Mouse (Mus musculus) forebrain, embryonic 12.5 days (tissue): ENCODE data around the gene Fstl4. TPM values are rescaled to one million over a fixed set of nuclear protein-coding genes. Genes with fewer than 3 reads are reported as not detected.

ENCODE experiments used
- ATAC-seq: fragments of 200-750 bp; cut with Nextera tagmentation; 2 replicates; pipeline ENCODE4 v1.8.0; 2017; ENCODE audit warnings: moderate TSS enrichment; ENCODE audit not compliant: low FRiP score
- H3K27ac ChIP-seq: fragments of 300-500 bp; sonication (generic); 2 replicates; pipeline ENCODE4 v1.5.1; 2016; ENCODE audit warnings: mild to moderate bottlenecking
- H3K27me3 ChIP-seq: fragments of 300-500 bp; sonication (generic); 2 replicates; pipeline ENCODE4 v1.6.1; 2016; ENCODE audit warnings: mild to moderate bottlenecking
- H3K36me3 ChIP-seq: fragments of 300-500 bp; sonication (generic); replicated peaks from 2 replicates; pipeline ENCODE4 v1.6.1; 2016; ENCODE audit warnings: mild to moderate bottlenecking
- H3K4me1 ChIP-seq: fragments of 300-500 bp; sonication (generic); 2 replicates; pipeline ENCODE4 v1.6.1; 2016
- H3K4me2 ChIP-seq: fragments of 300-500 bp; sonication (generic); 2 replicates; pipeline ENCODE4 v1.6.1; 2016; ENCODE audit warnings: mild to moderate bottlenecking, moderate library complexity
- H3K4me3 ChIP-seq: fragments of 300-500 bp; sonication (generic); replicated peaks from 2 replicates; pipeline ENCODE4 v1.5.1; 2016; ENCODE audit warnings: mild to moderate bottlenecking
- H3K9ac ChIP-seq: fragments of 300-500 bp; sonication (generic); 2 replicates; pipeline ENCODE4 v1.6.1; 2016; ENCODE audit warnings: mild to moderate bottlenecking
- H3K9me3 ChIP-seq: fragments of 300-500 bp; sonication (generic); 2 replicates; pipeline ENCODE4 v1.6.1; 2016
- WGBS: fragments of 180-500 bp; shearing (Covaris S2); methylation state at CpG from one replicate; pipeline ENCODE4 v1.1.7; 2016; 5-methylcytosine and 5-hydroxymethylcytosine counted together
- polyA plus RNA-seq: library from polyadenylated mRNA; unstranded; fragments of >200 nt; fragmentation: Nextera tagmentation; extraction: Ambion mirVana; gene quantifications from 2 replicates; pipeline ENCODE4 v1.2.1, GENCODE M21; 2016

Fstl4 gene
- polyA plus RNA-seq, 1 experiment from 2014 or later = 1.0 TPM

DNA sequence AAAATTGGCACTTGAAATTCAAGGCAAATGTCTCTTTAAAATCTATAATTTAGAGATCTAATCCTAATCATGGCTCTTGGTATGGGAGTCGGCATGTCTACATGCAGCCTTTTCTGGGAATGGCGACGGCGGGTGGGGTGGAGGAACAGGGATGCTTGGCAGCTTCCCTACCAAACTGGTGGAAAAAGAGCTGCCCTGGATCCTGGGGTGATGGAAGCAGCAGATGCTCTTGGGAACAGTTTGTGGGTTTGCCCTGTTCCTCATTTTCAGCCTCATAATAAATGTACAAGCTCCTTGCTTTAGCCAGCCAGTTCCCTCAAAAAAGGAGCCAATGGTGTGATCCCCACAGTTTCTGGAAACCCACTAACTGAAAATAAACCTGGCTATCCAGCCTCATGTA, 163.9 kb downstream of the Fstl4 start:
- Histone ChIP-seq H3K27ac (no peak overlapping the region), H3K9ac (no peak overlapping the region), H3K4me1 (no peaks in the 10 kb centered on the region), H3K27me3 (no peaks in the 10 kb centered on the region), H3K9me3 (no peaks in the 10 kb centered on the region), H3K36me3 (no peaks in the 10 kb centered on the region), H3K4me3 (no peak overlapping the region), H3K4me2 (no peak overlapping the region)
- no peak for ATAC-seq
- WGBS = 90% methylated on average over 4 of the region's 4 CpGs

DNA sequence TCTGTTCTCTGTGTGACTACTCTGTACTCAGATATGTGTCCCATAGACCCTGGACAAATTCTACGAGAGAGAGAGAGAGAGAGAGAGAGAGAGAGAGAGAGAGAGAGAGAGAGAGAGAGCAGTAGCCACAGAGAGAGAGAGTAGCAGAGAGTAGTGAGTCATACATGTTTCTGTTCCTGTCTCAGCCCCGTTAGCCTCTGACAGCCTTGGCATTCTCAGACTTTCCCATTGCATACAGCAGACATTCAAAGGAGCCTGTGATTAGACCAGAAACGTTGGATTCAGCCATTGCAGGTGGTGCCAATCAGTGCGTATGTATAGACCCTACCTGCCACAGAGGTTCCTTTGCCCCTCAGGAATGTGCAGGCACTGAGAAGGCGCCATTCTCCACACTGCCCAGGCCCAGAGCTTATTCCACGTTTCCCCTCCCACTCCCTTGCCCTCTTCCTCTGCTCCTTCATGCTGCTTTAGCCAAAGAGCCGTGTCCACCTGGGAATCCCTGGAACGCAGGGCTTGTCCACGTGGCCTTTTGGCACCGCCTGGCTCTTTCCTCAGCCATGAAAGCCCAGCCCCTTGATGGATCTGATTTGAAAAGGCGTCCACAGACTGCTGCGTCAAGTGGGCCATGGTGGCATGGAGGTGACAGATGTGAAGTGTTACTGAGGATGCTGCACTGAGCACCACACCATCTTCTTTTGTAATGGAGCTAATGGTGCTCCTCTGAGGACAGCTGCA, 175.1 kb downstream of the Fstl4 start:
- H3K36me3 ChIP-seq = no peaks in the 10 kb centered on the region
- no peaks in the 10 kb centered on the region for H3K27me3 ChIP-seq
- no peak for ATAC-seq
- H3K4me3 ChIP-seq = no peak overlapping the region
- no peak overlapping the region for H3K4me2 ChIP-seq
- H3K27ac ChIP-seq = no peak overlapping the region
- no peaks in the 10 kb centered on the region for H3K9me3 ChIP-seq
- H3K9ac ChIP-seq = no peak overlapping the region
- 71% methylated on average over 12 of the region's 12 CpGs for WGBS
- H3K4me1 ChIP-seq = peaks cover 19% of the 10 kb centered on the region

DNA sequence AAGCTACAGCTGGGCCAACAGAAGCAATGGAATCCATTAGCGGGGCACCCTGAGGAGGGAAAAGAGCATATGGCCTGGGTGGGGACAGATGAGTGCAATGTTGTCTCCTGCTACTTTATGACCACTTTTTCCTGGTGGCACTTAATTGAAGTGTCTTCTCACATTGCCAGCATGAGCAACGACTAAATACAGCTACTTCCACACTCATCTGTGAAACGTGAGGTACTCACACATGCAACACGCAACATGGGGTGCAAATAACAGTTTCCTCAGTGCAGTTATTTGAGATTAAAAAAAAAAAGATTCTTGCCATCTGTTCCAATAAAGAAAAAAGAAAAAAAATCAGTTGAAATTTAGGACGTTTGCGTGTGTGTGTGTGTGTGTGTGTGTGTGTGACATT, 178.5 kb downstream of the Fstl4 start:
- no peaks in the 10 kb centered on the region for H3K36me3 ChIP-seq
- H3K4me1 ChIP-seq = peaks cover 11% of the 10 kb centered on the region
- H3K9ac ChIP-seq = no peak overlapping the region
- H3K9me3 ChIP-seq = no peaks in the 10 kb centered on the region
- no peak for ATAC-seq
- no peak overlapping the region for H3K4me3 ChIP-seq
- H3K27me3 ChIP-seq = no peaks in the 10 kb centered on the region
- H3K27ac ChIP-seq = no peak overlapping the region
- no peak overlapping the region for H3K4me2 ChIP-seq
- 91% methylated on average over 6 of the region's 6 CpGs for WGBS

DNA sequence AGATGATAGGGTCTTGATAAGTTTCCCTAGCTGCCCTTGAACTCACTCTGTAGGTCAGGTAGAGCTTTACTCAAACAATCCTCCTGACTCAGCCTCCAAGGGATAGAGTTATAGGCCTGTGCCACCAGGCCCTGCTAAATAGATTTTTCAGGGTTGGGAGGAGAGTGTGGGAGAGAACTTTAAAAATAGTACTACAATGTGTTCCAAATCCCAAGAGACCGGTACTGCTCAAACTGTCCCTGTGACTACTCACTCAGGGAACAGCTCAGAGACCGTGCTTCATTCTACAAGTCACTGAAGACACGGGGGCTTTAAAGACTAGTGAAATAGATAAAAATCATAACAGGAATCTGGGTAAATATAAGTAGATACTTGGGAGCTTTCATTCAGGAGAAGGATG, 190.6 kb downstream of the Fstl4 start:
- no peak overlapping the region for H3K4me2 ChIP-seq
- H3K4me1 ChIP-seq = peaks cover 8% of the 10 kb centered on the region
- H3K4me3 ChIP-seq = no peak overlapping the region
- H3K27me3 ChIP-seq = no peaks in the 10 kb centered on the region
- no peak overlapping the region for H3K27ac ChIP-seq
- no peak for ATAC-seq
- H3K36me3 ChIP-seq = no peaks in the 10 kb centered on the region
- no peaks in the 10 kb centered on the region for H3K9me3 ChIP-seq
- WGBS = 96% methylated on average over 3 of the region's 3 CpGs
- H3K9ac ChIP-seq = no peak overlapping the region

DNA sequence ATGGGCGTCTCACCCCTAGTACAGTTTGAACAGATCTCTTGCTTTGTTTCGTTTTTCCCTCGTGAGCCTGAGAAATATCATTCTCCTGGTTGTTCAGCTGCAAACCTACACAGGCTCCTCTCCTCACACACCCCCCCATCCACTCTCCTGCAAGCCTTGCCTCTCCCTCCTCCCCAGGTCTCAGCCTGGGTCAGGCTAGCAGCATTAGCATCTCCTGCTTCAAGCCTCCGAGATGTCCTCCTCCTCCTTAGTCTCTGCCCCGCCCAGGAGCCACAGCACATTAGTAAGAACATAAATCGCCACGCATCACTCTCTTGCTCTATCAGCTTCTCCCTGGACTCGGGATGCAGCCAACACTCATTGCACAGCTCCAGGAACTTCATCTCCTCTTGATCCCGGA, 204.4 kb downstream of the Fstl4 start:
- H3K27ac ChIP-seq = no peak overlapping the region
- H3K27me3 ChIP-seq = no peaks in the 10 kb centered on the region
- no peak overlapping the region for H3K4me2 ChIP-seq
- H3K36me3 ChIP-seq = no peaks in the 10 kb centered on the region
- H3K4me3 ChIP-seq = no peak overlapping the region
- H3K9me3 ChIP-seq = no peaks in the 10 kb centered on the region
- ATAC-seq = no peak
- H3K9ac ChIP-seq = no peak overlapping the region
- 84% methylated on average over 9 of the region's 9 CpGs for WGBS
- no peaks in the 10 kb centered on the region for H3K4me1 ChIP-seq

DNA sequence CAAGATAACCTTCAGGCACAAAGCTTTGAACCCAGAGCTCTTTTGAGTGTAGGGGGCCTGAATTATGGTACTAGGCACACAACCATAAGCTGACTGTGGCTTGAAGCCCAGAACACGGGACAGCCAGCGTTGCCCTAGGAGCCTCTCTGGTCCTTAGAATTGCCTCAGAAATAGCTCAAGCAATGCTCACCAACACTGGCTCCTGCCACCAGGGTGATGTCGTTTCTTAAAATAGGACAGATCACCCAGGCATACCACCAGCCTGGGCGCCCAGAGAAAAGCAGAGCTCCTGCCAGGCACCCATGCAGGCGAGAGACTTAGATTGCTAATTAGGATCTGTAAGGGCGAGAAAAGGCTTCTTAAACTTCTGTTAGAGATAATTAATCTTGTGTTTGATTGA, 206.0 kb downstream of the Fstl4 start:
- H3K27me3 ChIP-seq = no peaks in the 10 kb centered on the region
- no peaks in the 10 kb centered on the region for H3K4me1 ChIP-seq
- no peaks in the 10 kb centered on the region for H3K36me3 ChIP-seq
- H3K9me3 ChIP-seq = no peaks in the 10 kb centered on the region
- no peak overlapping the region for H3K27ac ChIP-seq
- 65% methylated on average over 6 of the region's 6 CpGs for WGBS
- no peak for ATAC-seq
- H3K4me2 ChIP-seq = no peak overlapping the region
- no peak overlapping the region for H3K9ac ChIP-seq
- no peak overlapping the region for H3K4me3 ChIP-seq

DNA sequence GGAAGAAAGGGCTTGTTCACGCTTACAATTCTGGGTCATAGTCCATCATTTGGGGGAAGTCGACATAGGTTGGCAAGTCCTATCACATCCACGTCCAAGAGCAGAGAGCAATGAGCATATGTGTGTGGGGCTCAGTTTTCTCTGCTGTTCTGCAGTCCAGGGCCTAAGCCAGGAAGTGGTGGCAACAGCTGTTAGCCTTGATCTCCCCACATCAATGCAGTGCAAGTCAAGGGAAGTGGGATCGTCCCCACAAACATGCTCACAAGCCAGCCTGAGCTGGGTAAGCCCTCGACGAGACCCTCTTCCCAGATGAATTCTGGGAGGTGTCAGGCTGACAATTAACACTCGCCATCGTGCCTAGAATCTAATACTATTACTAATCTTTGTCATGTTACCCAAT, 222.6 kb downstream of the Fstl4 start:
- H3K27me3 ChIP-seq = no peaks in the 10 kb centered on the region
- H3K27ac ChIP-seq = no peak overlapping the region
- H3K4me3 ChIP-seq = no peak overlapping the region
- H3K4me1 ChIP-seq = no peaks in the 10 kb centered on the region
- WGBS = 91% methylated on average over 8 of the region's 8 CpGs
- no peaks in the 10 kb centered on the region for H3K9me3 ChIP-seq
- H3K9ac ChIP-seq = no peak overlapping the region
- H3K4me2 ChIP-seq = no peak overlapping the region
- H3K36me3 ChIP-seq = no peaks in the 10 kb centered on the region
- ATAC-seq = no peak

DNA sequence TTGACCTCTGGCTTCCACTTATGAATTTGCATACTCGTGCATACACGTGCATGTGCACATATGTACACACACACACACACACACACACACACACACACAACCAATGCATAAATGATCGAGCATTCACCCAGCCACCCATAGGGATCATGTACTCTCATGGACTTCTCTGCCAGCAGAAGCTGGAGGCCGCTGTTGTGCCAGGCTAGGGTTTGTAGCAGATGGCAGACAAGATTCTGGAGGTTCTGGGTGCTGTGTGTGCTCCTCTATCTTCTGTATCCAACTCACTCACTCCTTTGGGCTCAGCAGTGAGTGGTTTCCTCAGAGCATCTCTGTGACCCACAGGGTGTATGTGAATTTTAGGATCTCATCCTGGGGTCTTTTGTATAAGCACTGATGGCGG, 230.3 kb downstream of the Fstl4 start:
- H3K9me3 ChIP-seq = no peaks in the 10 kb centered on the region
- H3K36me3 ChIP-seq = no peaks in the 10 kb centered on the region
- no peak overlapping the region for H3K9ac ChIP-seq
- no peak for ATAC-seq
- H3K27me3 ChIP-seq = no peaks in the 10 kb centered on the region
- H3K4me3 ChIP-seq = no peak overlapping the region
- 0 out of 2 replicates have a peak, but pooled peaks cover 3% of the 10 kb centered on the region for H3K4me1 ChIP-seq
- no peak overlapping the region for H3K4me2 ChIP-seq
- WGBS = 93% methylated on average over 5 of the region's 5 CpGs
- H3K27ac ChIP-seq = no peak overlapping the region

DNA sequence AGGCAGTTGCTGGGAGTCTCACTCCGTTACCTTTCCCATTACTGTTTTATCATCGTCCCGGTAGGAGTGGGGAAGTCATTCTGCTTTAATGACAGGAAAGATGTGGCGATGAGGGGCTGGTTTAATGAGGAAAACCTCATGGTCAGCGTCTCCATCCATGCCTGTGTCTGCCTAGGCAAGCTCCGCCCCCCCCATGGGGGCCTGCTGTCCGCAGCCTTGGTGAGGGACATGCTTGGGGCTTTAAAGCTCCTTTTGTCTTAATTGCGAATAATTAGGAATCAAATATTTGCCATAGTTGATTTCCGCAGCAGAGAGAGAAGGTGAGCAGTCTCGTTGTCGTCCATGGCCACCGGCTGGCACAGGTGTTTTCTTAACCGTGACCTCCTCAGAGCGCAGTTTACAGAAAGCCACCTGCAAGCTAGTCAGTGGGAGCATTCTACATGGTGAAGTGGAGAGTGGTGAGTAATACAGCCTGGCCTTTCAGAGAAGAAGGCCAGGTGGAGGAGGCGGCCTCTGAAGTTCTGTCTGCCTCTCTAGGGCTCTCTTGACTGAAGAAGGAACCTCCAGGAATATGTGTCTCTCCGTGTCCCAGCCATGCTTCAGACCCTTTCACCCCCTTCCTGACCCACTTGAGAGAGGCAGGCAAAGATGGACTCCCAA, 232.1 kb downstream of the Fstl4 start:
- no peaks in the 10 kb centered on the region for H3K9me3 ChIP-seq
- ATAC-seq = no peak
- H3K4me2 ChIP-seq = no peak overlapping the region
- no peak overlapping the region for H3K9ac ChIP-seq
- no peaks in the 10 kb centered on the region for H3K36me3 ChIP-seq
- 0 out of 2 replicates have a peak, but pooled peaks cover 3% of the 10 kb centered on the region for H3K4me1 ChIP-seq
- WGBS = 83% methylated on average over 16 of the region's 16 CpGs
- H3K27me3 ChIP-seq = no peaks in the 10 kb centered on the region
- no peak overlapping the region for H3K27ac ChIP-seq
- H3K4me3 ChIP-seq = no peak overlapping the region

DNA sequence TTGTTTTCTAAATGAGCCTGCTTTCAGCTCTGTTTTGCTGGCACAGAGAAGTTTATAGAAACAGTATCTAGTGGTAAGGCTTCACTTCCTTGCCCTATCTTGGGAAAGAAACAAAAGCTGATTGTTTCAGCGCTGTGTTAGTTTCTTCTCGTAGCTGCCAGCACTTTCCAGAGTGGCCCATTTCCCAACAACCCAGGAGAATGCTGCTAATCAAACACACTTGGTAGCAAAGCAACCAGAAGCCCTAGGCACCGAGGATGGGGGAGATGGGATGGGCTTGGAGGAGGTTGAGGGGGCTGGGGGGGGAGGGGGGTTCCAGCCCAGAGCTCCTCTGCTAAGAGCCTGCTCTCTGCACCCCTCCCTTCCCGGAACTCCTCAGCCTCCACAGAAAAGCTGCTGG, 233.0 kb downstream of the Fstl4 start:
- 41% methylated on average over 4 of the region's 4 CpGs for WGBS
- ATAC-seq = no peak
- no peak overlapping the region for H3K9ac ChIP-seq
- no peaks in the 10 kb centered on the region for H3K36me3 ChIP-seq
- 0 out of 2 replicates have a peak, but pooled peaks cover 3% of the 10 kb centered on the region for H3K4me1 ChIP-seq
- no peaks in the 10 kb centered on the region for H3K9me3 ChIP-seq
- no peak overlapping the region for H3K4me3 ChIP-seq
- no peaks in the 10 kb centered on the region for H3K27me3 ChIP-seq
- H3K4me2 ChIP-seq = no peak overlapping the region
- no peak overlapping the region for H3K27ac ChIP-seq

DNA sequence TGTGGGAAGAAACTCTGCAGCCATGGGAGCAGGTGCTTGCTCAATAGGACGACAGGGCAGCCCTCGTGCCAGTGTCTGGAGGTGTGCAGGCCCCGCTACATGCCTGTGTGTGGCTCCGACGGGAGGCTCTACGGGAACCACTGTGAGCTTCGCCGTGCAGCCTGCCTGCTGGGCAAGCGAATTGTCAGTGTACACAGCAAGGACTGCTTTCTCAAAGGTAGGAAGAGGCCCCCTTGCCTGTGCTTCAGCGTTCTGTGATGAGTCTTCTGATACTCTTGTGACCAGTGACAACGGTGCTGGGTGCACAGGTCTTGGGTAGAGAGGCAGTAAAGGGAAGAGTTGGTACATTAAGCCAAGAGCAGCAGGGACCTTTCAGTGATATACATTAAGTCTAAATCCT, 235.8 kb downstream of the Fstl4 start:
- WGBS = 88% methylated on average over 11 of the region's 11 CpGs

DNA sequence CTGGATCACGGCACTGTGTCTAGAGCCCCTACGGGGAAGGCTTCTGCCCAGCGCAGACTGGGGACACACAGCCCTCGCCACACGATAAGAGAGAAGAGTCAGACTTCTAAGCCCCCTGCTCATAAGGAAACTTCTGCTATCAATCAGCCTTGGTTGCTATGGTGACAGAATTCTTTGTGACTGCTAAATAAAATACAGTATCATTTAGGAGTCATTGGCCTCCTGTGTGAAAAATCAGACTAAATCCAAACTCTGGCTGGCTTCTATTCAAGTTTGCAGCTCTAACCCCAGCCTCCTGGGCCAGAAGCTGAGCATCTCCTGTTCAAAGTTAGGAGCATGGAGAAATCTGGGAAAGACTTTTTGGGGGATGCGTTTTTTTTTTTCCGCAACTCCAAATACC, 238.9 kb downstream of the Fstl4 start:
- Histone ChIP-seq H3K27me3 (no peaks in the 10 kb centered on the region), H3K4me3 (no peak overlapping the region), H3K27ac (no peak overlapping the region), H3K4me2 (no peak overlapping the region), H3K9me3 (no peaks in the 10 kb centered on the region), H3K4me1 (no peaks in the 10 kb centered on the region), H3K9ac (no peak overlapping the region), H3K36me3 (no peaks in the 10 kb centered on the region)
- WGBS = 77% methylated on average over 7 of the region's 7 CpGs
- ATAC-seq = no peak

More for the DNA sequence above, 235.8 kb downstream of the Fstl4 start:
- ATAC-seq = no peak
- no peaks in the 10 kb centered on the region for H3K36me3 ChIP-seq
- no peak overlapping the region for H3K4me2 ChIP-seq
- 0 out of 2 replicates have a peak, but pooled peaks cover 3% of the 10 kb centered on the region for H3K4me1 ChIP-seq
- H3K27me3 ChIP-seq = no peaks in the 10 kb centered on the region
- no peak overlapping the region for H3K27ac ChIP-seq
- H3K9ac ChIP-seq = no peak overlapping the region
- no peaks in the 10 kb centered on the region for H3K9me3 ChIP-seq
- H3K4me3 ChIP-seq = no peak overlapping the region

DNA sequence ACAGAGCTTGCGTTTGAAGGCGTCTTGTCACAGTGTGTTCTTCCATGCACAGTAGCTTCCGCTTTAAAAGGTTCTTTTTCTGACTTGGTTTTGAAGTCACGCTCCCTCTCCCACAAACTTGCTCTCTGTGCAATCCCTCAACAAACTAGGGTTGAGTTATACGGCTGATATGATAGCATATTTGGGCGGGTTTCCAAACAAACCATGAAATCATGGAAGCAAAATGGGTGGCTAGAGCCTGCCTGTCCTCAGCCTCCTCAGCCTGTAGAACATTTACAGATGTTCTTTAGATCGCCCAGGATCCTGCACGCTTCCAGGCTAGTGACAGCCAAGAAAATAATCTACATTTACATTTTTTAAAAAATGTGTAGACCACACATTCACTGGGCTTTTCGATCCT, 239.4 kb downstream of the Fstl4 start:
- Histone ChIP-seq H3K4me2 (no peak overlapping the region), H3K27ac (no peak overlapping the region), H3K4me1 (no peaks in the 10 kb centered on the region), H3K36me3 (no peaks in the 10 kb centered on the region), H3K9me3 (no peaks in the 10 kb centered on the region), H3K9ac (no peak overlapping the region), H3K27me3 (no peaks in the 10 kb centered on the region), H3K4me3 (no peak overlapping the region)
- ATAC-seq = no peak
- WGBS = 91% methylated on average over 9 of the region's 9 CpGs
